Mouse (Mus musculus) spleen, postnatal 14 days (tissue): ENCODE data around the gene Sap30bp.

ENCODE experiments used
- DNase-seq, 2 experiments: peaks; one replicate each; pipeline ENCODE4 v3.0.0; 2021 to 2022; ENCODE audit warnings: low spot score in 2 of 2

Sap30bp gene

DNA sequence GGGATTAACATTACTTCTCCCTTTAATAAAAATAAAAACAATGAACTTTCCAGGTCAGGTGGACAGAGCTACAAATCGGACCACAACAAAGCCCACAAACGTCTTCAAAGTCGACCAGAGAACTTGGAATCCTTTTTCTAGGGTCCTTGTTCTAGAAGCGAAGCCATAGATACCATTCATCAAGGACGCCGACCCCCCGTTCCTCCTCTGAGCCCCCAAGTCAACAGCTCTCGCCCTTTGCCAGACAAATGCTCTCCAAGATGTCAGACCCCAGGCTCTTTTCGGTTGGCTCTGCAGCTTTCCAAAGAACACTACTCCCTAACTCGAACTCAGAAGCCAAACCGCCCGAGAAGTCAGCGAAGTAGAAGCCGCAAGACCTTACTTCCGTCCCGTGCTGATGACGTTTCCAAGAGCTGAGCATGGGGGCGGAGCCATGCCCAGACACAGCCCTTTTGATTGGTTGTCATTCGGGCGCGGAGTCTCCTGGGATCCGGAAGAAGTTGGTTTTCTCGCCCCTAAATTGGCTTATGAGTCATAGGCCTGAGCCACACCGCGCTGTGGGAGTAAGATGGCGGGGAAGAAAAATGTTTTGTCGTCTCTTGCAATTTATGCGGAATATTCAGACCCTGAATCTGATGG lies at the start of gene Sap30bp, which contains the start of gene Recql5:
Gene Sap30bp, plus strand, starts transcription at position 175 of the 639 bp plus-strand sequence.
Gene Recql5, minus strand, starts transcription at position 370 of the 639 bp plus-strand sequence.
- DNase-seq = peak; percentile 92 to 97

GRCm38 (mm10) chr11:115884361-115884760 lies 48.7 kb upstream of the Sap30bp start:
- no peak for DNase-seq

GRCm38 (mm10) chr11:115885281-115885680 lies 47.8 kb upstream of the Sap30bp start:
- DNase-seq = no peak

- DNase-seq = no peak
These were observed 46.6 kb upstream of the Sap30bp start for GRCm38 (mm10) chr11:115886446-115886845.

DNA sequence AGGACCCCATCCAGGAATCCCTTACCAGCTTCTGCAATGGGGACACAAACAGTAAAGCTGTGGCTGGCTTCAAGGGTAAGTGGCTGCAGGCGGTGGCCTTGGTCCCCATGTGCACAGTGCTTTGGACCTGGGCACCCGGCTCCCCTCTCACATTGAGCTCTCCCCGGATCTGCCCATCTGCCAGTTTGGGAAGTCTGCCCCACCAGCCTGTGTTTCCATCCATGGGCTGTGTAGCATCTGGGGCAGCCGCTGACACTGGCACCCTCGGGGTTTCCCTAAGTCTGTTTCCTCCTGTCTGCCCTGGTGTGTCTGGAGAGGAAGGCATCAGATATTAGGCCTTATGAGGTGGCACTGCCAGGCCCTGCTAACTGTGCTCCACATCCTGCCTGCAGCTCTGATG lies 45.1 kb upstream of the Sap30bp start:
- DNase-seq = no peak

DNA sequence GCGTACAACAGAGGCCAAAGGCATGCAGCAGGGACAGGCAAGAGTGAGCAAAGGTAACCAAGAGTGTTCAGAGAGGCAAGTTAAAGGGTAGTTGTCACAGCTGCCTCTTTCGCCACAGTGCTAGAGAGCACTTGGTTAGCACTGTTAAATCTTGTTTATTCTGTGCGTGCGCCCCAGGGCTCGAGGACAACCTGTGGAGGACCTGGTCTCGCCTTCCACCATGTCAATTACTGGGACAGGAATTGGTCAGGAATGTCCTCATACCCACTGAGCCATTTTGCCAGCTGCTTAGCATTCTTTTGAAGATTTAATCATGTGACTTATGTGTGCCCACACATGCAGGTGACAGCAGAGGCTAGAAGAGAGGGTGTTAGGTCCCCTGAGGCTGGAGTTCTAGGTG lies 43.9 kb upstream of the Sap30bp start:
- DNase-seq = no peak

DNA sequence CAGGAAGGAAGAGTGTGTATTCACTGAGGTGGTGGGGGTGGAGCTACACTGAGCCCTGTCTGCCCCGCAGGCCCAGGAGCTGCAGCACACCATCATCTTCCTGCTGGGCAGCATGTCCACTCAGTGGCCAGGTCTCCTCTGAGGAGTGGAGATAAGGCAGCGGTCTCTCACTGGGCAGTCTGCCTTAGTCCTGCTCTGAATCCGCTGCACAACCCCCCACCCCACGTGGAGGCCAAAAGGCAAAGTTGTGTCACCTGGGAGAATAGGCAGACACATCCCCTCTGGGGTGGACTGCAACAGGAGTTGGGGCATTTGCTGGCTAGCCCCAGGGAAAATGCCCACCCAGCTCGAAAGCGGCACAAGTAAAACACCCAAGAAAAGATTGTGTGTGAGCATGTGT lies 40.9 kb upstream of the Sap30bp start:
- DNase-seq = no peak

GRCm38 (mm10) chr11:115893071-115893470 lies 40.0 kb upstream of the Sap30bp start:
- DNase-seq = no peak

GRCm38 (mm10) chr11:115894755-115895520 lies 38.1 kb upstream of the Sap30bp start:
- DNase-seq = peak in 1 of 2 experiments; percentile 22

- DNase-seq = no peak
These were observed 34.6 kb upstream of the Sap30bp start for GRCm38 (mm10) chr11:115898446-115898845.

- DNase-seq = peak; percentile 61 to 75
These were observed 34.2 kb upstream of the Sap30bp start for GRCm38 (mm10) chr11:115898886-115899285.

DNA sequence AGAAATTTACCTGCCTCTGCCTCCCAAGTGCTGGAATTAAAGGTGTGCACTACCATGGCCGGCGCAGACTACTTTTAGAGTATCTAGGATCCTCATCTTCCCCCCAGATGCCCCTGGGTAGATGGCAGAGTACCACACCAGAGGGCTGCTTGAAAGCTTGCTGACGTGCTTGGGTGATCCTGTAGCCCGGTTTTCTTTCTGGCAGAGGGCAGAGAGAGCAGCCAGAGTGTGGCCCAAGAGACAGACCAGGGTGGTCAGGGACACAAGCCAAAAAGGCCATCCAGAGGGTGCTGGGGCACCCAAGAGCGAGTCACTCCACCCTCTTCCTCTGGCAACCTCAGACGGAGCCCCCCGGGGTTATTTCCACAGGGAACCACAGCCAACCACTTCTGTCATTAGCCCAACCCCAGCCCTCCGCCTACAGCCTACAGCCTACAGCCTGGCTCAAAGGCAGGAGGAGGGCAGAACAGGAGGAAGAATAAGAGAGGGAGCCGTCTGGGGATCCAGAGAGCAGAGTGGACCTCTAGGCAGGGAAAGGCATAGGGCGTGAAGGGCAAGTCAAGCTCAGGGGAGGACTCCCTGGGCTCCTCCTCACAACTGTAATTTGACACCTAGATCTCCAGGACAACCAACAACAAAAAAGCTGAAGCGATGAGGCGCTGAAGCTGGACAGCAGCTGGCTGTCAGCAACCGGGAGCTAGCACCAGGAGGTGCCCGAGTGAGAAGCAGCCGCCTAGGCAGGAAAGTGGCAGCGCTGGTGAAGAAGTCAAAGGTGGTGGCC lies 33.4 kb upstream of the Sap30bp start, which contains the start of gene Smim5:
Gene Smim5, plus strand, starts transcription at position 481 of the 781 bp plus-strand sequence.
- peak; percentile 41 to 45 for DNase-seq

DNA sequence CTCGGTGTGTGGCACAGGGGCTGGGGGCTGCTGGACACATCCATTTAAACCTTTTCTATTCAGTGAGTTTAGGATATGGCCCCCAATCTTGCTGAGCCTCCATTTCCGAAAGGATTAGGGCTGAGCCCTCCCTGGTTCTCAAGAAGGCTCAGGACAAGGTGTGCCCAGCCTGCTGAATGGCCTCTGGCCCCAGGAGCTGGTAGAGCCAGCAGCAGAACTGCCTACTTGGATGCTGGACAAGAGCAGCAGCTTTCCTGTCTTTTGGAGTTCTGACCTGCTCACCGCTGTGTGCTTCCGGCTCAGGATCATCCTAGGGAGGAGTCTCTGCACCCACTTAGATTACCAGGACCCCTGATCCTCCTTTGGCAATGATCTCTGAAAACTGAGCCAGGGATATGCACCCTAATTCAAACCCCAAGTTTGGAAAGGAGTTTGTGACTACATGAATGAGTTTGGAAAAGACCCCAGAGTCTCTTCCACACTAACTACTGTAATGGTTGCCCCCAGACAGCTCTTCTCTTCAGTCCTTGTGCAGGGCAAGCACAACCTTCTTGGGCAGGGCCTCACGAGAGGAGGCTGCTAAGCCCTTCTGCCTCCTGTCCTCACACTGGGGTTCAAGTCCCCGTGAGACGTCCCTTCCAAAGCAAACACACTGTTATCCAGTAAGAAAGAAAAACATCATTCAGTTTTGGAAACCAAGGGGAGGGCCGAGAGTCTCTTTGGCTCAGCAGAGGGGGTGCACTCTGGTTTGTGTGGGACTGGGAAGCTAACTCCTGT lies 32.3 kb upstream of the Sap30bp start:
- DNase-seq = no peak

DNA sequence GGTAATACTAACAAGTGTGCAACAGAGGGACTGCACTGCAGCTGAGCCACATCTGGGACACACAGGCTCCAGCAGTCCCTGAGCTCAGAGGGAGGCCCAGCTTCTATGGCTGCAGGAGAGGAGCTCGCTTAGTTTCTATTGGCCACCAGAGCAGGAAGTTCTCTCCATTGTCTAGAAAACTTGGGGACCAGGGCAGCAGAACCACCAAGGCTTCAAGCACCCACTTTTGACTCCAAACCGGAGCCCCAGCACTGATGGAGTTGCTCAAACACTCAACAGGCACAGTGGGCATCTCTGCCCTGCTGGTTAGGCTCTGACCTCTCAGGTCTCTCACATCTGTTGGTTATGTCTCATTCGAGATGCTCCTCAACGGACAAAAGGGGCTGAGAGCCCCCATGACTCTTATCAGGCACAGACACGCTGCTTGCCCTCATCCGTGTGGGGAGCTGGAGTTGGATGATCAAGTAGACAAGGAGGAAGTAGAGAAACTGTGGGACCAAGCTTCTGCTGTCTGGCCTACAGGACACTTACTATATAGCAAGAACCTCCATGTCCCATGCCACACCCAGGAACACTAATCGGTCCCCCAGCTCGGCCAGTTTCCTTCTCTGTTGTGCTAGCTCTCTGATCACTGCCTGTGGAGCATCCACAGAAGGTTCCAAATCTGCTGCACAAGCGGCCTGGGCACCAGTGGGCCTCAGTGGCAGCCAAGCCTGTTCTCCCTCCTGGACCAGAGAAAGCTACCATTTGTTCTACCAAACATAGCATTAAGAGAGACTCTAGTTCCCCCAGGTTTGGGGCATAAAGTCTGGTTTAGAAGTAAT lies 31.5 kb upstream of the Sap30bp start:
- peak in 1 of 2 experiments; percentile 28 for DNase-seq

DNA sequence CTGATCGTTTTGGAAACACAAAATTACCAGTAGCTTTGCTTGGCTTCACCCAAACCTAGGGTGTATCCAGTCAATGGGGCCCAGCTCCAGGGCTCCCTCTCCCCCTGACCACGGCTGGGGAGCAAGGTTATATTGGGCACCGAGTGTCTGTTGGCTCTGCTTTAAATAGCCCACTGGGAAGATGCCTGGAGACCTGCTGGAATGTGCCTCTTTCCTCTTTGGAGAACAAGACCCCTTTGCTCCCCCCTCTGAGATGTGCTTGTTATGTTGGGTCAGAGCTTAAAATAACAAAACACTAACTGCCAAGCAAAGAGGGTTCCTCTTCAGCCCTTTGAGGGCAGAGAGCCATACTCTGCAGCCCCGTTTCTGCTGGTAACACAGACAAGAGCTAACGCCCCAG lies 30.9 kb upstream of the Sap30bp start:
- DNase-seq = no peak

- DNase-seq = peak; percentile 49 to 65
These were observed 30.3 kb upstream of the Sap30bp start for GRCm38 (mm10) chr11:115902831-115903230.

GRCm38 (mm10) chr11:115903384-115904230 lies 29.5 kb upstream of the Sap30bp start:
- DNase-seq = peak; percentile 55 to 61

GRCm38 (mm10) chr11:115904231-115904955 lies 28.7 kb upstream of the Sap30bp start:
- no peak for DNase-seq
